Mouse (Mus musculus) intestine, embryonic 16.5 days (tissue): Measurements from ENCODE around the gene Abracl. TPM values are rescaled to one million over a fixed set of nuclear protein-coding genes. Genes with fewer than 3 reads are reported as not detected.

ENCODE experiments used
- ATAC-seq: fragments of 200-750 bp; cut with Nextera tagmentation; 2 replicates; pipeline ENCODE4 v1.8.0; 2017; ENCODE audit warnings: moderate TSS enrichment, moderate library complexity
- H3K27ac ChIP-seq: fragments of 300-500 bp; sonication (generic); 2 replicates; pipeline ENCODE4 v1.5.1; 2014; ENCODE audit warnings: mild to moderate bottlenecking, low read length
- H3K27me3 ChIP-seq: fragments of 300-500 bp; sonication (generic); replicated peaks from 2 replicates; pipeline ENCODE4 v1.6.1; 2014; ENCODE audit warnings: low read length, control low read depth, mixed read lengths; ENCODE audit not compliant: control insufficient read depth, insufficient read depth
- H3K36me3 ChIP-seq: fragments of 300-500 bp; sonication (generic); 2 replicates; pipeline ENCODE4 v1.6.1; 2014; ENCODE audit warnings: low read length, control low read depth; ENCODE audit not compliant: control insufficient read depth, insufficient read depth
- H3K4me1 ChIP-seq: fragments of 300-500 bp; sonication (generic); 2 replicates; pipeline ENCODE4 v1.6.1; 2014; ENCODE audit warnings: low read length, control low read depth, mixed read lengths; ENCODE audit not compliant: control insufficient read depth, insufficient read depth
- H3K4me2 ChIP-seq: fragments of 300-500 bp; sonication (generic); 2 replicates; pipeline ENCODE4 v1.6.1; 2014; ENCODE audit warnings: low read depth, low read length, control low read depth
- H3K4me3 ChIP-seq: fragments of 300-500 bp; sonication (generic); 2 replicates; pipeline ENCODE4 v1.5.1; 2014; ENCODE audit warnings: mild to moderate bottlenecking, low read length
- H3K9ac ChIP-seq: fragments of 300-500 bp; sonication (generic); 2 replicates; pipeline ENCODE4 v1.6.1; 2014; ENCODE audit warnings: low read depth, low read length
- H3K9me3 ChIP-seq: fragments of 300-500 bp; sonication (generic); 2 replicates; pipeline ENCODE4 v1.6.1; 2016; ENCODE audit warnings: low read length, control low read depth; ENCODE audit not compliant: control insufficient read depth
- WGBS: fragments of 180-500 bp; shearing (Covaris S2); extraction: QIAGEN DNeasy Blood & Tissue Kit; methylation state at CpG from one replicate; pipeline ENCODE4 v1.1.7; 2014; 5-methylcytosine and 5-hydroxymethylcytosine counted together
- polyA plus RNA-seq: library from polyadenylated mRNA; unstranded; fragments of >200 nt; fragmentation: Nextera tagmentation; extraction: Ambion mirVana; gene quantifications from 2 replicates; pipeline ENCODE4 v1.2.1, GENCODE M21; 2015

Gene Abracl
- 158 and 162 TPM in 2 replicates for polyA plus RNA-seq

- Histone ChIP-seq H3K4me1 (0 out of 2 replicates have a peak, but pooled peaks cover 7% of the 10 kb centered on the region), H3K9me3 (no peaks in the 10 kb centered on the region), H3K27me3 (no peaks in the 10 kb centered on the region), H3K4me3 (peak within 1 kb of the TSS; percentile 79), H3K36me3 (peaks cover 1% of the 10 kb centered on the region; the same call in 1 of the 2 replicates), H3K4me2 (peak within 1 kb of the TSS; percentile 84), H3K27ac (peak within 1 kb of the TSS; percentile 98), H3K9ac (peak within 1 kb of the TSS; percentile 96)
- ATAC-seq = peak; percentile 97
- under 1% methylated on average over 37 of the region's 37 CpGs for WGBS
Measured at GRCm38 (mm10) chr10:18022741-18023347, at the start of gene Abracl. Gene Abracl, minus strand, starts transcription at chr10:18023288.

GRCm38 (mm10) chr10:18072871-18073270, 49.8 kb upstream of the Abracl start:
- H3K27me3 ChIP-seq = no peaks in the 10 kb centered on the region
- no peak overlapping the region for H3K27ac ChIP-seq
- ATAC-seq = no peak
- H3K4me1 ChIP-seq = peaks cover 20% of the 10 kb centered on the region
- H3K9me3 ChIP-seq = no peaks in the 10 kb centered on the region
- 65% methylated on average over 3 of the region's 3 CpGs for WGBS
- H3K36me3 ChIP-seq = no peaks in the 10 kb centered on the region
- H3K9ac ChIP-seq = no peak overlapping the region
- no peak overlapping the region for H3K4me3 ChIP-seq
- no peak overlapping the region for H3K4me2 ChIP-seq

- Histone ChIP-seq H3K9ac (no peak overlapping the region), H3K27me3 (no peaks in the 10 kb centered on the region), H3K9me3 (no peaks in the 10 kb centered on the region), H3K4me1 (peaks cover 28% of the 10 kb centered on the region), H3K36me3 (no peaks in the 10 kb centered on the region), H3K27ac (0 out of 2 replicates have a peak overlapping the region, but pooled peaks have one; percentile 23), H3K4me2 (no peak overlapping the region), H3K4me3 (no peak overlapping the region)
- WGBS = 79% methylated on average over 2 of the region's 2 CpGs
- no peak for ATAC-seq
Measured at GRCm38 (mm10) chr10:18070616-18071015, 47.5 kb upstream of the Abracl start.

- WGBS = 64% methylated on average over 3 of the region's 3 CpGs
- Histone ChIP-seq H3K4me3 (no peak overlapping the region), H3K9me3 (no peaks in the 10 kb centered on the region), H3K27me3 (no peaks in the 10 kb centered on the region), H3K4me1 (peaks cover 28% of the 10 kb centered on the region), H3K27ac (no peak overlapping the region), H3K36me3 (no peaks in the 10 kb centered on the region), H3K9ac (no peak overlapping the region), H3K4me2 (no peak overlapping the region)
- ATAC-seq = no peak
Measured at GRCm38 (mm10) chr10:18070144-18070543, 47.1 kb upstream of the Abracl start.

GRCm38 (mm10) chr10:18069576-18069975, 46.5 kb upstream of the Abracl start:
- ATAC-seq = no peak
- WGBS = 71% methylated on average over 2 of the region's 2 CpGs

GRCm38 (mm10) chr10:18068880-18069279, 45.8 kb upstream of the Abracl start:
- Histone ChIP-seq H3K9me3 (no peaks in the 10 kb centered on the region), H3K27me3 (no peaks in the 10 kb centered on the region), H3K4me1 (peaks cover 28% of the 10 kb centered on the region), H3K36me3 (no peaks in the 10 kb centered on the region), H3K9ac (no peak overlapping the region), H3K4me3 (no peak overlapping the region), H3K27ac (no peak overlapping the region), H3K4me2 (no peak overlapping the region)
- WGBS = 72% methylated on average over 2 of the region's 2 CpGs
- no peak for ATAC-seq

More at GRCm38 (mm10) chr10:18069576-18069975, 46.5 kb upstream of the Abracl start:
- H3K4me1 ChIP-seq = peaks cover 28% of the 10 kb centered on the region
- H3K4me3 ChIP-seq = no peak overlapping the region
- no peak overlapping the region for H3K27ac ChIP-seq
- H3K36me3 ChIP-seq = no peaks in the 10 kb centered on the region
- H3K4me2 ChIP-seq = no peak overlapping the region
- no peaks in the 10 kb centered on the region for H3K27me3 ChIP-seq
- H3K9me3 ChIP-seq = no peaks in the 10 kb centered on the region
- H3K9ac ChIP-seq = no peak overlapping the region

- 47% methylated on average over 10 of the region's 10 CpGs for WGBS
- H3K9ac ChIP-seq = no peak overlapping the region
Measured at GRCm38 (mm10) chr10:18067761-18068446, 44.8 kb upstream of the Abracl start.

GRCm38 (mm10) chr10:18066031-18066439, 42.9 kb upstream of the Abracl start:
- H3K4me2 ChIP-seq = no peak overlapping the region
- 67% methylated on average over 10 of the region's 10 CpGs for whole genome bisulfite sequencing
- H3K9ac ChIP-seq = no peak overlapping the region
- no peaks in the 10 kb centered on the region for H3K9me3 ChIP-seq
- no peak overlapping the region for H3K4me3 ChIP-seq
- no peak overlapping the region for H3K27ac ChIP-seq
- no peaks in the 10 kb centered on the region for H3K36me3 ChIP-seq
- H3K4me1 ChIP-seq = peaks cover 28% of the 10 kb centered on the region
- H3K27me3 ChIP-seq = no peaks in the 10 kb centered on the region
- ATAC-seq = no peak

More at GRCm38 (mm10) chr10:18067761-18068446, 44.8 kb upstream of the Abracl start:
- H3K4me1 ChIP-seq = peaks cover 28% of the 10 kb centered on the region
- H3K27me3 ChIP-seq = no peaks in the 10 kb centered on the region
- no peak overlapping the region for H3K4me3 ChIP-seq
- H3K27ac ChIP-seq = 0 out of 2 replicates have a peak overlapping the region, but pooled peaks have one; percentile 23
- ATAC-seq = peak; percentile 67
- H3K36me3 ChIP-seq = no peaks in the 10 kb centered on the region
- no peak overlapping the region for H3K4me2 ChIP-seq
- no peaks in the 10 kb centered on the region for H3K9me3 ChIP-seq

- Histone ChIP-seq H3K4me1 (peaks cover 16% of the 10 kb centered on the region), H3K9ac (no peak overlapping the region), H3K4me3 (no peak overlapping the region), H3K27me3 (no peaks in the 10 kb centered on the region), H3K4me2 (no peak overlapping the region), H3K36me3 (no peaks in the 10 kb centered on the region), H3K27ac (no peak overlapping the region), H3K9me3 (no peaks in the 10 kb centered on the region)
- WGBS = 88% methylated on average over 7 of the region's 7 CpGs
- ATAC-seq = no peak
Measured at GRCm38 (mm10) chr10:18064606-18065228, 41.6 kb upstream of the Abracl start.
